Mouse (Mus musculus) frontal cortex, postnatal 14 days (tissue): Measurements from ENCODE around the gene Taf13.
"Not testable (repeated sequence)": the region's sequence is repeated elsewhere in the genome, so short reads cannot be mapped to it uniquely, and the experiment has no call there.

Experiments
- DNase-seq, 2 experiments: peaks; one replicate each; pipeline ENCODE4 v3.0.0; 2022; ENCODE audit warnings: low spot score in 2 of 2

The Taf13 gene

GRCm38 (mm10) chr3:108571443-108572294 is at the start of gene Taf13:
Taf13 (plus strand) TSS chr3:108571698.
- DNase-seq, result peak; percentile 95 to 97

- DNase-seq, result no peak
Measured at GRCm38 (mm10) chr3:108523415-108523814, 48.1 kb upstream of the Taf13 start.

GRCm38 (mm10) chr3:108528489-108528888 is 43.0 kb upstream of the Taf13 start:
- no peak for DNase-seq

- no peak for DNase-seq
Measured at GRCm38 (mm10) chr3:108533114-108533885, 38.2 kb upstream of the Taf13 start.

- no peak for DNase-seq
Measured at GRCm38 (mm10) chr3:108533951-108534350, 37.5 kb upstream of the Taf13 start, which contains the start of gene 1700013F07Rik. 1700013F07Rik (plus strand) TSS chr3:108534150.

DNA sequence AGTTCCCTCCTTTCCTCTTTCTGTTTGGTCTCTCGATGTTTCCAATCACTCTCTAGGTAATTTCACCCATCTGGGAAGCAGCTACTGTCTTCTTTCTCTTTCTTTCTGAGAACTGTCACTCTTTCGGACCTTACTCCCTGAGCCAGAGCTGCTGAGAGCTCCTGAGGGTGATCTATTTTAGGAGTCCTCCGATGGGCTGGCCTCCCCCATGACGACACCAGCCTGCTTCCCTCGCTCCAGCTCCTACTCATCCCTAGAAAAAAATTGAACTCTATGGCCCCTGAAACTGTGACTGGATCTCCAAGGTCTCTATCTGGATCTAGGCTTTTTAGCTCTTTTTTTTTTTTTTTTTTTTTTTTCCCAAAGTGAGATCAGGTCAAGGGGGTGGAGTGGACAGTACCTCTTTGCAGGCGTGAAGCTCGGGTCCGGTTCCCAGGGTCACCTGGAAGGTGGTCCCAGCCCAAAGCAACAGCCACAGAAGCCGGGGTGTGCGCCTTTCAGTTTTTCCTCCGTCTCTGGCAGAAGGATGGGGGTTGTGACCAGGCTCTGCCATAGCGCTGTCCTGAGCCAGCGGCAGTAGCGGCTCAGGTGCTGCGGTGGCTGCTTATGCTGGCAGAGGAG is 35.5 kb upstream of the Taf13 start:
- DNase-seq, result peak in 1 of 2 experiments; percentile 30

DNA sequence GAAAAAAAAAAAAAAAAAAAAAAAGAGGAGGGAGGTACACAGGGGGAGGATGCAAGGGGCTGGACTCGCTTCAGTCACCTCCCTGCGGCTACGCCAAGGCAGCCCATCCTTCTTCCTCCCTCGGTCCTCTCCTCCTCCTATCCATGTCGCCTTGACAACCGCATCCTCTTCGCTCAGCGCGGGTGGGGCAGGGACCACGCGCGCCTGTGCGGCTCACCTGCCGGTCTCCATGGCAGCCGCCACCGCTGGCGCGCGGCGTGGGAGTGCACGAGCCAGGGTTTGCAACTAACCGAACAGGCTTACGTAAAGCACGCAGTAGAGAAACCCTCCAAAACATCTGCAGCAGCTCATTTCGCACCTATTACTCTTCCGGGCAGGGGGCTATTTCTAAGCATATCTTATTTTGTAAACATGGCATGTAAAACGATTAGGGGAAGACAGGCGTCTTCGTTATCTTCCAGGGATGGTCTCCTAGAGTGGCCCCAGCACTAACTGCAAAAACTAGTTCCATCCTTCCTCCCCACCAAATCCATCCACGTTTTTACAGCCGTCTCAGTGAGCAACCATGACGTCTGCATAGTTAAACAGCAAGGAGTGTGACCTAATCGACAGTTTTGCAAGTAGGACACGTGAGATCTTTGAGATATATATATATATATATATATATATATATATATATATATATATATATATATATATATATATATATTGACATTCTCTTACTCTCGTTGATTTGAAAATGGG is 34.8 kb upstream of the Taf13 start, which contains the start of gene 5330417C22Rik:
Gene 5330417C22Rik (minus strand): TSS at position 20 of the 744 bp plus-strand sequence.
- DNase-seq, result peak; percentile 86 to 90

DNA sequence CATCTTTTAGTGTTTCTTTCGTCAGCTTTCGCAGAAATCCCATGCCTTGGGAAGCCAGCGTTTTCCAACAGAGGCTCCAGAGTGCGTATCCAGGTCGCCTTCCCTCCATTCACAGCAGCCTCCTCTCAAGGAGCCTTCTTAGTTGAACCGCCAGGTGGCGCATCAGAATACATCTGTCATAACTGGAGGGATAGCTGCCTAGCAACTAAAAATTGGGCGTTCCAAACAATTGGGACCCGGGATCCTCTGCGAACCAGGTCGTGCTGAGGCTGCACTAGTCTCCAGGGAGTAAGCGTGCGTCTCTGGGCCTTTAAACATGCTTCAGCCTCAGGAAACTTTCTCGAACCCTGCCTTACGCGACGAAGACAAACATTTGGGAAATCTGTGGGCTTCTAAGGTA is 34.2 kb upstream of the Taf13 start:
- peak; percentile 85 to 86 for DNase-seq

DNA sequence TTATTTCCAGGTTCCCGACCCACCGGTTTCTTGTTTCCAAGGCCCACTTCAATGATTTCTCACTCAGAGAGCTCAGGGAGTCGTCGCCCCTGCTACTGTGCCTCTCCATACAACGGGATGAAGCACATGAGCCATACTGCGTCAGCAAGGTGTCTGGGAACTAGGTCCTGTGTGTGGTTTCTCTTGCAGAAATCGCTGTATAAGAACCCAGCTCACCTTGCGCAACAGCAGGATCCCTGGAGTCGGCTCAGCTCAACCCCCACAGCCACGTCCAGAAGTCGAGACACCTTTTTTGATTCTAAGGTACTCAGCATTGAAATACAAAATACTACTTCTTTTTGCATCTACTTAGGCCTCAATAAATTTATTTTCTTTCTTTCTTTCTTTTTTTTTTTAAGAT is 29.2 kb upstream of the Taf13 start:
- DNase-seq, result no peak

GRCm38 (mm10) chr3:108554111-108554561 is 17.4 kb upstream of the Taf13 start:
- DNase-seq, result peak; percentile 24 to 38

DNA sequence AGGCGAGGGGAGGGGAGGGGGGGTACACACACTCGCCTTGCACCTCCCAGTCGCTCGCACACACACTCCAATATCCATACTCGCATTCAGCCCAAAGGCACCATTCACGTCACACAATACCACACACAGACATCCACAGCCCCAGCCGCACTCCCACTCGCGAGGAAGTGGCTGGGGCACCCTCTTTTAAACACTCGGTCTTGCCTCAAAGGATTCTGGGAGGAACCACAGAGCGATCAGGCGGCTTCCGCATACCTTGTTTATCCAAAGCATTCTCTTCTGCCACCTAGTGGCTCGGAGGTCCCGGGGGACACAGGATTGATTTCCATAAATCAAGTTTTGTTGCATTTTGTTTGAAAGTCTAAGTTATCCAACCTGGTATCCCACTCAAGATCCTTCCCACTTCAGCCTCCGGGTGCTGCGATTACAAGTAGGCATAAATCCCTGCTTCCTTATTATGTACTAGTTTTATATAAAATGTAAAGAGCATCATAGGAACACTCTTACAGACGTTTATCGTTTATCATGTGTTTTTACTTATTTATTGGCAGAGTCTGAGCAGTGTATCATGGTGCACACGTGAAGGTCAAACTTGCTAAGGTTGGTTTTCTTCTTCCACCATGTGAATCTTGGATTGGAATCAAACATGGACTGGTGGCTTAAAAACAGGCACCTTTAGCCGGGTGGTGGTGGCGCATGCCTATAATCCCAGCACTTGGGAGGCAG is 16.7 kb upstream of the Taf13 start:
- DNase-seq, result peak; percentile 89 to 91

DNA sequence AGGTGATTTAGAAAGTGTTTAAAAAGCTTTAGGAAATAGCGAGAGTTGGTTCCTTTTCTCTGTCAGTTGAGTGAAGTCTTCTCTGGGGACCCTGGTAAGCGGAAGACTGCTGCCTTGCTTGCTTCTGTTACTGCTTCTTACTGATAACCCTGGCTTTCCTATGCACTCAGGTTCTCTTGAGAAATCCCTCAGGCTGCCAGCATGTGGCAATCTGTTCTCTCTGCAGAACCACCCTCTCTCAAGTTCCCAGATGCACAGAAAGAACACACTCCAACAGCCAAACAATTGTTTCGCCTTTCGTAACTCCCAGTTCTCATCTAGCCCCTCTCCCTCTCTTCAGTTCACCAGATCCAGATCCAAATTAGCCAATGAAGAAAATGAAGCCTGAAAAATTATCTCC is 13.6 kb upstream of the Taf13 start:
- DNase-seq, result no peak

GRCm38 (mm10) chr3:108562133-108562730 is 9.3 kb upstream of the Taf13 start, which contains the start of gene Tmem167b:
Tmem167b (minus strand) TSS chr3:108562466.
- peak; percentile 94 to 96 for DNase-seq

DNA sequence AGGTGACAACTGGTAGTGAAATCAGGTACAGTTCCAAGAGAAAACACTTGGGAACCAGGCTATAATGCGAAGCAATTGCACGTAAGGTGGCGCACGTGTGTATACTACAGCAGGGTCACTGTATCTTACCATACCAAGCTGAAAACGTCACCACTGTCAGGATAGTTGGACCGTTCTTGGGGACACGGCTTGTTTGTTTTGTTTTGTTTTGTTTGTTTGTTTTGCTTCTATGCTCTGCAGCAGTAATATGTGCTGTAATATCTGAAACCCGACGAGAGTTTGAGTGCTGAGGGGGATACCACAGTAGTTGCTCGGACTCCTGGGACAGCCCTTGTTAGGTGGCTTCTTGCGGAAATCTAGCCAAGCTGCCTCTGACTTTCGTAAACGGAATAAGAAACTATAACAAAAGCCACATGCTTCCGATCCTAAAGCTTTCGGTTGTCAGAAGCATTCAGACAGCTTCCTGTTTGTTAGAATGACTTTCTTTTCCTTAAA is 8.7 kb upstream of the Taf13 start:
- no peak for DNase-seq

DNA sequence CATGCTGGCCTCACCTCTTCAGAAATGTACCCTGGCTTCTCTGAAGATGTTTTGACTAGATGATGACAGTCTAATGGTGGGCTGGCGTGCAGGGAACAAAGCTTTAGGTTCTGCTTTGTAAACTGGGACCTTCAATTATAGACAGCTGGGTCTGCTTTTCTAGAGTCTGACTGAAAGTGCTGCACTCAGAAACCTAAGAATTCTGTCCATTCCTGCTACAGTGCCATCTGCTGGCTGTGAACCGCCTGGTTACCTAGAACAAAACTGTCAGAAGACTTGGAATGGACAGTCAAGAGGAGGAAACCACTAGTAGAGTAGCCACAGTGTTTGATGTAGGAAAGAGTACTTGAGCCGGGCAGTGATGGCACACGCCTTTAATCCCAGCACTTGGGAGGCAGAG is 8.2 kb upstream of the Taf13 start:
- peak; percentile 67 to 74 for DNase-seq

- DNase-seq, result no peak
Measured at GRCm38 (mm10) chr3:108567990-108568877, 3.3 kb upstream of the Taf13 start.

GRCm38 (mm10) chr3:108569636-108570035 is 1.9 kb upstream of the Taf13 start:
- not testable (repeated sequence) for DNase-seq

- DNase-seq, result no peak
Measured at GRCm38 (mm10) chr3:108570813-108571212, 685 bp upstream of the Taf13 start.
